Comparison of ENCODE assay signal across 8 mouse cellular contexts in the genomic region with DNA sequence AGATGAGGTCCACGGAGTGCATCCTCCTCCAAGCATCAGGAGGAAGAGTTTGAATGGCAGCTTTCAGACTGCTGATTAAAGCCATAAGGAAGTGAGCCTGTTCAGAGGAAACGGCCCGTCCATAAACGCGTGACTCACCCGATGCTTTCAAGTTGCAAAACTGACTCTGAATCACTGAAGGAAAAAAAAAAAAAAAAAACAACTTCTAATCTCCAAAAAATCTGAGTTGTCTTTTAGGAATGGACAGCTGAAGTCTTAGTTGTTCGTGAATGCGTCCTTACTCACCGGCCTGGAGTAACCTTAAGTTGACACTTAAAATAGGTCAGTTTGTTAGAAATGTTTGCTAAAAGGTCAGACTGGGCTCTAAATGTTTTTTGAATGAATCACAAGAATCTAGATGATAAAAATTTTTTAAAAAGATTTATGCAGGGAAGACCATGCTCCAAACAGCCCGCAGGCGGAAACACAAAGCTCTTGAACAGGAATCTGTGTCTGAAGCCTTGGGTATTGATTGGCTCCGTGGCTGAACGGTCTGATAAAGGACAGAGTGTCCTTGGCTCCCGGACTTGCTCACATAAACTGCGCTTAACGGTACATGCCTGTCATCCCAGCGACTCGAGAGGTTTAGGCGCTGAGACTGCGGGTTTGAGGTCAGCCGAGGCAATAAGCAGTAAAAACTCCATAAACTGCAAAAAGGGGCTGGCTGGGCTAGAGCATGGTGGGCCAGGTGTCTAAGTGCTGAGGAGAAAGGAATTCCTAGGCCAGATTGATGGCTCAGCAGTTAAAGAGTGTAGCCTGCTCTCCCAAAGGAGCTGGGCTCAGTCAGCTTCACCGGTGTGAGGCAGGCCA. TPM values are rescaled to one million over a fixed set of nuclear protein-coding genes. Genes with fewer than 3 reads are reported as not detected.
A peak's percentile ranks its signal among the peaks of the same experiment; 100 is the strongest.
DNase-seq lines count a peak whose midpoint lies in the region; ATAC-seq and TF ChIP-seq lines count a peak whose summit lies in the region.

No protein-coding gene starts in this region.

- WGBS in lung, adult 2 months, result 25% methylated on average over 22 of the region's 22 CpGs
- 34% methylated on average over 22 of the region's 22 CpGs for WGBS in lung, embryonic 14.5 days
- WGBS in forebrain, embryonic 12.5 days, result 80% methylated on average over 22 of the region's 22 CpGs

- no peaks in the 10 kb centered on the region for H3K9me3 ChIP-seq in lung, embryonic 14.5 days (ENCODE audit: low read depth, low read length)
- no peaks in the 10 kb centered on the region for H3K9me3 ChIP-seq in forebrain, embryonic 12.5 days

- H3K27me3 ChIP-seq in lung, embryonic 14.5 days (ENCODE audit: insufficient read depth, low read length), result no peaks in the 10 kb centered on the region
- no peaks in the 10 kb centered on the region for H3K27me3 ChIP-seq in forebrain, embryonic 12.5 days

- H3K4me2 ChIP-seq in lung, embryonic 14.5 days, result no peak overlapping the region
- no peak overlapping the region for H3K4me2 ChIP-seq in forebrain, embryonic 12.5 days

- no peaks in the 10 kb centered on the region for H3K4me1 ChIP-seq in lung, adult 2 months (ENCODE audit: control insufficient read depth, insufficient read depth, low read length)
- peaks cover 7% of the 10 kb centered on the region for H3K4me1 ChIP-seq in brown adipose tissue, adult 24 weeks (ENCODE audit: control insufficient read depth, insufficient read depth, insufficient read length, low read length)
- peaks cover 18% of the 10 kb centered on the region for H3K4me1 ChIP-seq in lung, embryonic 14.5 days (ENCODE audit: insufficient read depth)
- H3K4me1 ChIP-seq in forebrain, embryonic 12.5 days, result peaks cover 7% of the 10 kb centered on the region

- peak overlapping the region; percentile 89 for H3K27ac ChIP-seq in brown adipose tissue, adult 24 weeks (replicated peaks; ENCODE audit: low read depth, low read length)
- peak overlapping the region; percentile 75 for H3K27ac ChIP-seq in lung, embryonic 14.5 days (ENCODE audit: low read depth)
- no peak overlapping the region for H3K27ac ChIP-seq in forebrain, embryonic 12.5 days

- no peak for TF ChIP-seq CTCF in lung, adult 2 months (IDR thresholded peaks at IDR 0.05; ENCODE audit: insufficient read depth, low read length)
- no peak for TF ChIP-seq CTCF in lung, embryonic 14.5 days (IDR thresholded peaks at IDR 0.05; ENCODE audit: low read depth)

- no peaks in the 10 kb centered on the region for H3K36me3 ChIP-seq in lung, embryonic 14.5 days (ENCODE audit: insufficient read depth)
- H3K36me3 ChIP-seq in forebrain, embryonic 12.5 days (replicated peaks), result no peaks in the 10 kb centered on the region

- no peak for ATAC-seq in lung, embryonic 14.5 days (ENCODE audit: insufficient read depth)
- ATAC-seq in forebrain, embryonic 12.5 days (ENCODE audit: low FRiP score), result no peak

- H3K9ac ChIP-seq in lung, embryonic 14.5 days, result no peak overlapping the region
- no peak overlapping the region for H3K9ac ChIP-seq in forebrain, embryonic 12.5 days

- no peak overlapping the region for H3K4me3 ChIP-seq in lung, adult 2 months (replicated peaks; ENCODE audit: extremely low read depth, low read depth, low read length)
- peak overlapping the region; percentile 25; the same call in 1 of the 2 replicates for H3K4me3 ChIP-seq in brown adipose tissue, adult 24 weeks (ENCODE audit: insufficient read depth, low read depth, low read length)
- H3K4me3 ChIP-seq in lung, embryonic 14.5 days (ENCODE audit: low read depth, low read length), result no peak overlapping the region
- no peak overlapping the region for H3K4me3 ChIP-seq in forebrain, embryonic 12.5 days (replicated peaks)

- peak; percentile 61 to 75 for DNase-seq in lung, adult 18-20 months
- no peak for DNase-seq in lung, adult 2 months
- DNase-seq in induced T-regulatory cell, adult 2 months (ENCODE audit: low read depth), result peak; percentile 83
- peak; percentile 59 for DNase-seq in lung, embryonic 14.5 days
- no peak for DNase-seq in frontal cortex, postnatal 10 days (ENCODE audit: low spot score in 2 of 2)
- no peak for DNase-seq in right cerebral cortex, postnatal 4 days

- no peak for TF ChIP-seq POLR2A in lung, adult 2 months (IDR thresholded peaks at IDR 0.05; ENCODE audit: borderline replicate concordance, extremely low read depth, low read depth, low read length)

RNA-seq across cellular contexts. Expression of a gene that starts 53.9 kb away (rescaled TPM):
- 53.7 and 85.0 TPM in 2 replicates for polyA plus RNA-seq in lung, adult 2 months (2012; rRNA removed)
- polyA plus RNA-seq in brown adipose tissue, adult 24 weeks (2012; ENCODE audit: insufficient read depth, insufficient read length, missing spikeins), result 14.8 and 32.1 TPM in 2 replicates
- 41.5 and 48.3 TPM in 2 replicates for polyA plus RNA-seq in lung, embryonic 14.5 days (2014; fragmentation: Nextera tagmentation; extraction: Ambion mirVana)
- 16.5 and 17.2 TPM in 2 replicates for polyA plus RNA-seq in forebrain, embryonic 12.5 days (2016; fragmentation: Nextera tagmentation; extraction: Ambion mirVana)

Comparison
In these comparisons a context has a peak if more than half of its experiments do, and no peak if none do; other contexts are left out.
1. DNase-seq: peak in lung, adult 18-20 months (2 of 2), induced T-regulatory cell, adult 2 months (single experiment) and lung, embryonic 14.5 days (single experiment); none in lung, adult 2 months (single experiment), frontal cortex, postnatal 10 days (0 of 2) and right cerebral cortex, postnatal 4 days (single experiment).